Mouse (Mus musculus): ENCODE measurements around the gene Gm3147. TPM values are rescaled to one million over a fixed set of nuclear protein-coding genes. Genes with fewer than 3 reads are reported as not detected.
"Not testable (repeated sequence)": the region's sequence is repeated elsewhere in the genome, so short reads cannot be mapped to it uniquely, and the experiment has no call there.

The Gm3147 gene
- not detected in 2 replicates for polyA plus RNA-seq (2012; rRNA removed)

DNA sequence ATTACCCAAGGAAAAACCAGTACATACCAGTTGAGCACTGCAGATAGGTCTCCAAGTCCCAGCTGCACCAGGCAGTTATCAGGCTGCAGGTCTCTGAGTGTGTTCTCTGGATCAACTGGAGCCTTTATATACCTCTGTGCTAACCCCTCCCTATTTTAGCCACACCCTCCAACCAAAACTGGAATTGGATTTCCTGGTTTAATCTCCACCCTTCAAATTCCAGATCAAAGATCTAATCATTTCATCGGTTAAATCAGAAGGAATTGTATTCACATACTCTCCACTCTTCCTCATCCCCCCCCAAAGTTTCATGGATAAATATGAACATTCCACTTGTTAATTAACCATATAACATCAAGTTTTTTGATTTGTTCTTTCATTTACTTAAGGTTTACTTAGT is at the start of gene Gm3147:
Gene Gm3147, minus strand, starts transcription at position 101 of the 400 bp plus-strand sequence.
- DNase-seq (ENCODE audit: low spot score) = not testable (repeated sequence)

DNA sequence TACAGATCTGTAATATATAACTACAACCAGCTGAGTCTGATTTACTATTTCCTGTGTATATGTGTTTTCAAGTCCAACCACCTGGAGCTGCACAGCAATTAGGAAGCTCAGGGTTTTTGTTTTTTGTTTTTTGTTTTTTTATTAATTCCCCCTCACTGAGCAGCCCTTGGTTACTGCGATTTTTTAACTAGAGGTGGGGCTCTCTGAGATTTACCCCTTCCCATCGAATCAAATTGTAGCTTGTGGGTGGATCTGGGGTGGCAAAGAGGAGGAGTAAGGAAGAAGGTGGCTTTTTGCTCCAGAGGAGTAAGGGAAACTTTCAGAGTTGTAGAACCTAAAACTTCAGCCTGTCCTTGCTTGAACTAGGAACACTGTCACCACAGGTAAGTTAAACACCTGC is 31.9 kb upstream of the Gm3147 start, which contains the start of gene Gm6205:
Gene Gm6205, plus strand, starts transcription at position 301 of the 400 bp plus-strand sequence.
- DNase-seq (ENCODE audit: low spot score) = not testable (repeated sequence)

DNA sequence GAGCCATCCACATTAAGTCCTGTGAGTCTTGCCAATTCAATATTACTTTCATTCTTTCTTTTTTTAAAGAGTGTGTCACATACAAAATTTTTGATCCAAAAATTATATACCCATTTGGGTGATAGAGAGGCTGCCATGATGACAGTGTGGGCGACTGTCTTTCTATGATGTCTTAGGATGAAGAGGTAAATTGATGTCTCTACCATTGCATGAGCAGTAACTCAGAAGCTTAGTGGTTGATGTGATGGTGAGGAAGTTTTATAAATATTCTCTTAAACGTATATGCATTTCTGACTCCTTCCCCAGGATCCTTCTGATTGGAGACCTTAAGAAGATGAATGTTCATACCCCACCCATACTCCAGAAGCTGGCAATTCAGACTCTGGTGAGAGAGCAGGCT is 7.5 kb upstream of the Gm3147 start, which contains the start of gene Gm6509:
Gene Gm6509, plus strand, starts transcription at position 301 of the 400 bp plus-strand sequence.
- not testable (repeated sequence) for DNase-seq (ENCODE audit: low spot score)

Other genes with a start within 250 kb of the Gm3147 start
- not detected in 2 replicates for gene Gm7682, start 170.6 kb downstream of the Gm3147 start, polyA plus RNA-seq (2012; rRNA removed)
- gene Gm3139, start 90.1 kb downstream of the Gm3147 start, polyA plus RNA-seq (2012; rRNA removed) = not detected in 2 replicates
- not detected in 2 replicates for gene Gm6509, start 7.6 kb upstream of the Gm3147 start, polyA plus RNA-seq (2012; rRNA removed)
- not detected in 2 replicates for gene Gm6205, start 32.0 kb upstream of the Gm3147 start, polyA plus RNA-seq (2012; rRNA removed)
- gene Gm3183, start 249.1 kb upstream of the Gm3147 start, polyA plus RNA-seq (2012; rRNA removed) = not detected in 2 replicates

All from urinary bladder, adult 2 months (tissue).